Mouse (Mus musculus) gastrocnemius, adult 18-20 months (tissue): ENCODE data around the gene Btbd1. TPM values are rescaled to one million over a fixed set of nuclear protein-coding genes. Genes with fewer than 3 reads are reported as not detected.

ENCODE experiments used
- DNase-seq: peaks from one replicate; pipeline ENCODE4 v3.0.0; 2021; ENCODE audit warnings: low spot score
- long read RNA-seq, 2 experiments: library from polyadenylated mRNA; stranded (forward); transcript quantifications; one replicate each; pipeline ENCODE4 v2.0.0; 2021
- total RNA-seq, 2 experiments: library from RNA; stranded (reverse); gene quantifications; 2 replicates each; pipeline ENCODE4 v1.2.3; 2021

Gene Btbd1
- total RNA-seq = 100 to 1,000 TPM; 163 to 167 TPM
- long read RNA-seq, experiment 1, transcript Btbd1-201 (8 exons, 3,001 nt) = major isoform, 725 of 746 reads
- long read RNA-seq, experiment 1, partial matches to known transcripts = 9 of 746 reads
- long read RNA-seq, experiment 1, other reads (novel, unspliced or antisense) = 12 of 746 reads
- long read RNA-seq, experiment 2, transcript Btbd1-201 (8 exons, 3,001 nt) = major isoform, 564 of 579 reads
- long read RNA-seq, experiment 2, partial matches to known transcripts = 2 of 579 reads
- long read RNA-seq, experiment 2, other reads (novel, unspliced or antisense) = 13 of 579 reads

DNA sequence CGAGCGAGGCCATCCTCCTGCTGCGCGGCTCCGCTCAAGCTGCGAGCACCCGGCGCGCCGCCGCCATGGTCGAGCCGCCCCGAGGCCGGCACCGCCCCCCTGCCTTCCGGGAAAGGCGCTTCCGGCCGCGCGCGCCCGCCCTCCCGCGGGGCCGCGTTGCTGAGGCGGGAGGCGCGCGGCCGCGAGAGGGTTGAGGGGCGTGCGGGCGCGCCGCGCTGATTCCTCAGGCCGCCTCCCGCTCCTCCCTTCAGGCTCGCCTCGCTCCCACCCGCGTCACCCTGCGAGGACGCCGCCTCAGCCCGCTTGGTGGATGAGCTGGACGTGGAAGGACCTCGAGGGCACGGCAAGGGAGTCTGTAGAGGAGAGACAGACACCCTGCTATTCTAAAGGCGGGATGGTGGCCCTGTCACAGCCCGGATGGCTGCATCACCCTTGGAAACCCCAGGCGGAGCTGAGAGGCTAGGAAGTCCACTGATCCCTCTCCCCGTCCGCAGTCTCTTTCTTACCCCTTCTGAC lies at the start of gene Btbd1:
Gene Btbd1 (minus strand): TSS at position 53 of the 516 bp plus-strand sequence.
- peak; percentile 71 for DNase-seq

DNA sequence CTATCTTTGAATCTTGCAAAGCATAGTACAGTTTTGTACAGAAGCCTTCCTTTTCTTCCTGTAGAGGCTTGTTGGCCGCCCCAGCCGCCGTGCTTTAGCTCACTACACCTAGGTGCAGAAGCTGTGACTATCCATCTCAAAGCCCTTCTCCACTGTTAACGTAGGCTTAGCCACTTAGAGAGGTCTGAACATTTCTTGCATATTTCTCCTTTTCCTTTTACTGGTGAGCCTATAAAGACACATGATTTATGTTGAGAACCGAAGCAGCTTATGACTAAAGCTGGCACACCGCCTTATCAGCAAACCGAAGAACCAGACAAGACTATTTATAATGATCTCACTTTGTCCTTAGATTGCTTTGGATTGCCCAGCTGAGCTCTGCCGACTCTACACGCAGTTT lies 46.1 kb upstream of the Btbd1 start:
- DNase-seq = no peak

DNA sequence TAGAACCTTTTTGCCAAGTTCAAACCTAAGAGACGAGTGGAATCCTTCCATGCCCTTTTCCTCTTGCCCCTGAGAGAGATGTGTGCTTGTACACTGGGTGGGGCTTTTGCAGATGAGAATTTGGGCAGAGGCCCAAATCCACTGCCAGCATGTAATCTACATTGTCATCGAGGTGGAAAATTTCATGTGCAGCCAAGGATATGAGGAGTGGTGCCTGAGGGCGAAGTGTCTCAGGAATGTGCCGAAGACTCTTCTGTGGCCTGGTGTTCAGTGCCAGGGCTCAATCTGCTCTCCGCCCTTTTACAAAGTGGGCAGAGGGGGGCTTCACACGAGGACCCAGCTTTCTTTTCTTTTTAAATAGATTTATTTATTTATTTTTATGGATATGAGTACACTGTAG lies 45.4 kb upstream of the Btbd1 start:
- no peak for DNase-seq

DNA sequence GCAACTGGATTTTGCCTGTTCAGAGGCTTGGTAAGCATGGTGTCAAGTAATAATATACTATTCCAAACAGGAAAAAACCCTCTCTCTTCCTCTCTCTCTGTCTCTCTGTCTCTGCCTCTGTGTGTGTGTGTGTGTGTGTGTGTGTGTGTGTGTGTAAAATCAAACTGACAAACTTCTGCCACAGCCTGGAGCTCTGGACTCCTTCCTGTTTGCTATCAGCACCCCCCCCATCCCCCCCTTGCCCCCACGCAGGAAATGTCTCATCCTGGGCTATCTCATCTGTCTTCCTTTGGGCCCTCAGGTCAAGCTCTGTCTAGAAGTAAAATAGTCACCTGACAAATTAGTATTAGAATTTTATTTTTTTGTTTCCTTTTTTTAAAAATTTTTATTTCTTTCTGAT lies 44.6 kb upstream of the Btbd1 start:
- DNase-seq = no peak

DNA sequence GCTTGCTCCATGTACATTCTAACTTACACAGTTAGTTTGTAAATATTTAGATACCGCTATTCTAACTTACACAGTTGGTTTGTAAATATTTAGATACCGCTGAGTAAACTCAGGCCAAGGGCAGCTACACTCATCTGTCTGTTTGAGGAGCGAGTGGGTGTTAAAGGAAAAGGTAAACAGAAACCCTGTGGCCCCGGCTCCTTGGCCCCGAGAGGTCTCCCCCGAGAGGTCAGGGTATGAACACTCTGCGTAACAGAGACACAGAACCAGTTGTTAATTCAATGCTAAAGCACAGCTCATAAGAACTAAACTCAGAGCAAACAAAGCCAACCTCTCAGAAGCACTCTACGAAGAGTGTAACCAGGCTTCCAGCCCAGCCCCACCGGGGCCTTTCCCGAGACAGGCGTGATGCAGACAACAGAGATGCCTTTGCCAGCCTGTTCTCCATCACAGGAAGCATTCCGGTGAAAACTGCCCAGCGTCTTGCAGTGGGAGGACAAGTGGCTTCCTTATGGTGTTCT lies 43.3 kb upstream of the Btbd1 start:
- DNase-seq = no peak

GRCm38 (mm10) chr7:81868158-81868557 lies 38.9 kb upstream of the Btbd1 start:
- DNase-seq = peak; percentile 56

- DNase-seq = no peak
Observed at GRCm38 (mm10) chr7:81867231-81867930, 38.1 kb upstream of the Btbd1 start.

- DNase-seq = no peak
Observed at GRCm38 (mm10) chr7:81865937-81866336, 36.7 kb upstream of the Btbd1 start.

GRCm38 (mm10) chr7:81864552-81864951 lies 35.3 kb upstream of the Btbd1 start:
- DNase-seq = no peak

DNA sequence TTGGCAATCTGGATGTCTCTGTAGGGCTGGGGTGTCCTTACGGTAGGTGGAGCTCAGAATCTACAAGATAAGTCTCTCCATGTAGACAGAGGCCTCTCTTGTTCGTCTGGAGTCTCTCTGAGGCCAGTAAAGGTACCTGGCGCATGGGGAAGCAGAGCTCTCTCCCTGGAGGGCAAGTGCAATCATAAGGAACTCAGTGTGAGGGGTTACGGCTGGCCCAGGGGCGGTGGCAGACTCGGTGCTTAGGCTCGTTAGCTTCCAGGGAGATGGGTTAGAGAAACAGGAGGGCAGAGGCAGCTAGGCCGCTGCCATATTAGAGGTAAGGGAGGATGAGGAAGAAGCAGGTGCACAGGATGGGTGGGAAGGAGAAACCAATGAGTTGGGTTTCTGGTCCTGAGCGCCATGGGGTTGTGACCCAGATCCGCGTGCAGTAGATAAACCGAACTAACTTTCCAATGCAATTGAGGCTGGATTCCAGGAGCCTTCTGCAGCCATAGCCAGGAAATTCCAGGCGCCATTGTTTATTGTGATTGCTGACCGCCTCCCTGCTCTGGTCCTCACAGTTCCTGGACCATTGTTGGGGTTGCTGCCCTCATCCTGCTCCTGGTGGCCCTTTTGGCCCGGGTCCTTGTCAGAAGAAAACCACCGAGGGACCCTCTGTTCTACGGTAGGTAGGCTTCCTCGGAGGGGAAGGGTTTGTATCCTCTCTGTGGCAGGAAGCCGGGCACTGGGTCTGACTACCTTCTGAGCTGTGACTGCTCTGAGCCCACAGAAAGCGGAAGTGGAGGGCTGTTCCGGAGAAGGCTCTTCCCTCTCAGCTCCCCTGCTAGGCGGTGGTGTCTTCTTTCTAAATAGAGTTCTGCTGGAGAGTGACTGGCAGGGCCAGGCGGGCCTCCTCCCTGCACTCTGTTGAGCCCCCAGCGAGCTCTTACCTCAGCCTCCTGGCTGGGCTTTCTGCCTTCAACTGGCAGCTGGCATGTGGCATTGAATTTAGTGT lies 33.7 kb upstream of the Btbd1 start:
- peak; percentile 32 for DNase-seq

GRCm38 (mm10) chr7:81861921-81862320 lies 32.7 kb upstream of the Btbd1 start:
- DNase-seq = no peak

DNA sequence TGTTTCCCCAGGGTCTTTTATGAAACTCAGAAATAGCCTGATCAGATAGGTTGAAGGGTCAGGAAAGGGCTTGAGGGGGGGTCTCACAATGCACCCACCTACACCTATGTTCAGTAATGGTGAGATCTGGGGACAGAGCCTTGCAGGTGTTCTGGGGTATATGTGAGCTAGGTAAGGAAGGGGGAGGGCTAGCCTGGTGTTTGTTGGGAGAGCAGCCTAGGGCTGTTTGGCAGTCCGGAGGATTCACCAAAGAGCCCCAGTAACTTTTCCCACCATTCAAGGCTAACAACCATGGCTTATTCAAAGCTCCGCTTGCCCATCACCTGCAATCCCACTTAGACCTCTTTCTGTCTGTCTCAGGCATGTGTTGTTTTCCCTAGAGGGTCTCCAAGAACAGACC lies 32.2 kb upstream of the Btbd1 start:
- DNase-seq = no peak

GRCm38 (mm10) chr7:81860996-81861395 lies 31.8 kb upstream of the Btbd1 start:
- no peak for DNase-seq

DNA sequence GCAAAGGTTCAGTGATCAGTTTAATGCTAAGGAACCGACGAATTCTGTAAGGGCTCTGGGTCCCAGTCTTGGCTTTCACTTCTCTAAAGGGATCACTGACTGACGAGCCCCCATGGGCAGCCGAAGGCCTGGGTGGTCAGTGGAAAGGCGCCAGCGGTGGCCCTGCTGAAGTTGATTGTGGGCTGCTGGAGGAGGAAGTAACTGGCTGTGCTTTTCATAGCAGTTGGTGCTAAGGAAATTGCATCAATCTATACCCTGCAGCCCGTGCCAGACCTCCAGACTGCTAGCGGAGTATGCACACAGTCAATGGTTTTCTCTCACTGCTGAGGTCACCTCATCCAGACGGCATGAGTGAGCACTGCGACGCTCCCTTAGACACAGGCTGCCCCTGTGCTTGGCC lies 30.8 kb upstream of the Btbd1 start:
- no peak for DNase-seq

DNA sequence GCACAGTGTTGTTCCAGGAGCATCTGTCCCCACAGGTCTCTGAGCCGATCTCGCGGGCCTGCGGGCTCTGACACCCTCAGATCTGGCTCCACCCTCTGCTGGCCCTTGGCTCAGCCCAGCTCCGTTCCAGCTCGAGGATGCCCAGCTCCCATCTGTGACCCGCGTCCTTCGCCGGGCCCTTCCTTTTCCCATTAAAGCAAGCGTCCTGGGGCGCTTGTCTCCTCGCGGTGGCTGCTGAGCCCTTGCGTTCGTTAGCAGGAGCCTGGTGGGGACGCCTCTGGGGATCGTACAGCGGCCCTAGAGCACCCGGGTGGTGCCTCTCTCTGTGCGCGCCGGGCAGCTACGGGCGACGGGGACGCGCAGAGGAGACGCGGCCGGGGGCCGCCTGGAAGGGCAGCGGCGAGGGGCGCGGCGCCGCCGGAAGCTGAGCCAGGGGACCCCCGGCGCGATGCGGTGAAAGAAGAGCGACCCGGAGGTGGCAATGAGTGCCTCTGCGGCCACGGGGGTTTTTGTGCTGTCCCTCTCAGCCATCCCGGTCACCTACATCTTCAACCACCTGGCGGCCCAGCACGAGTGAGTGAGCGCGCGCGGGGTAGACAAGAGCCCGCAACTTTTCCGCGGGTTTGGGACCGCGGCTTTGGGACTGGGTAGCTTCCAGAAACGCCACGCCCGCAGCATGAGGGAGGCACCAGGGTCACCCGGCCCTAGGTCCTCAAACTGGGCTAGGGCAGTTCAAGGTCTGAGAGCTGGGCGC lies 29.9 kb upstream of the Btbd1 start, which contains the start of gene Tm6sf1:
Gene Tm6sf1 (plus strand): TSS at position 34 of the 754 bp plus-strand sequence.
- DNase-seq = no peak

GRCm38 (mm10) chr7:81858236-81858635 lies 29.0 kb upstream of the Btbd1 start:
- no peak for DNase-seq

DNA sequence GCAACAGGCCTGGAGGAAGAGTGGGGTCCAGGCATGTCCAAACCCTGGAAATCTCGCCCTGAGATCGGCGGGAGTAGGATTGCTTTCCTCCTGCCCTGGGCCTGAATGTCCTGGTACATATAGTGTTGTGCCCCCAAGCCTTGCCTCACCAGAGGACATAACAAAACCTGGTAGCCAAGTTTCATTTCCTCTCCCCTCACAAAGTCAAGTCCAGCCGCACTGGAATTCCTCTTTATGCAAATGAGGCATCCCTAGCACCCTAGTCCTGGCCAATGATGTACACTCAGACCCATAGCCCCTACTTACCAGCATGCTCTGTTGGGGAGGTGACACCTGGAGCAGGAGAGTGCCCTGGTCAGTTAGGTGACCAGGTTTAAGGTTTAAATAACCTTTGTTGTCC lies 27.0 kb upstream of the Btbd1 start:
- no peak for DNase-seq

DNA sequence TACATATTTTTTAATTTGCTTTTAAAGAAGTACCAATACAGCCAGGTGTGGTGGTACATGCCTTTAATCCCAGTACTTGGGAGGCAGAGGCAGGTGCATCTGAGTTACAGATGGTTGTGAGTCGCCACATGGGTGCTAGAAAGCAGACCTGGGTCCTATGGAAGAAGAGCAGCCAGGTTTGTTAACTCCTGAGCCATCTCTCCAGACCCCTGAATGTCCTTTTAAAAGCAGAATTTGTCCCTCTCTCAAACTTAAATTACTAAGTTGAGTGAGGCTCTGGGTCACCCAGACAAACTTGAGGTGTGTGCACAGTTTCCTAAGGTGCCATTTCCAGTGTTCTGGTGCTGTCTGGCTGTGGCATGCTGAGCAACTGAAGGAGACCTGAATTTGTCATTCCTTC lies 26.5 kb upstream of the Btbd1 start, which contains the start of gene Gm10160:
Gene Gm10160 (minus strand): TSS at position 101 of the 400 bp plus-strand sequence.
- DNase-seq = no peak

- DNase-seq = no peak
Observed at GRCm38 (mm10) chr7:81854568-81855307, 25.5 kb upstream of the Btbd1 start.

GRCm38 (mm10) chr7:81851706-81852105 lies 22.5 kb upstream of the Btbd1 start:
- no peak for DNase-seq
